Mouse (Mus musculus): Measurements from ENCODE around the gene Ppcdc.
"Not testable (repeated sequence)": the region's sequence is repeated elsewhere in the genome, so short reads cannot be mapped to it uniquely, and the experiment has no call there.

Ppcdc gene

DNA sequence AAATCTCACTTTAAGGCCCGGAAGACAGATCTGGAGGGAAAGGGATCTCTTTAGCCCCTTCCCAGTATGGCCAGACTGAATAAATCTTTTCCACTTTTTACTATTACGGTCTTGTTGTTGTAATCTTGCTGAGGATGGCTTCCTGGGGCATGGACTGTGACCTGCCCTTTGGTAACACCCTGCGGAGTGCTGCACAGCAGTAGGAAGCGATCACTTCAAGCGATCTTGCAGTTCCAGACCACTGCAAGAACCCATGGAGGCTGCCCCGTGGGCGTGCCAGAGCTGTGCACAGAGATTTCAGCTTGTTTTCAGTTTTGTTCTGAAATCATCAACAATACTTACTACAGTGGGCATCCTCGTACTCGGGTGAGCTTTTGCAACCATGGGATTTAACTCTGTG is 8.7 kb downstream of the Ppcdc start:
- no peak for DNase-seq (ENCODE audit: inconsistent ontology term)

DNA sequence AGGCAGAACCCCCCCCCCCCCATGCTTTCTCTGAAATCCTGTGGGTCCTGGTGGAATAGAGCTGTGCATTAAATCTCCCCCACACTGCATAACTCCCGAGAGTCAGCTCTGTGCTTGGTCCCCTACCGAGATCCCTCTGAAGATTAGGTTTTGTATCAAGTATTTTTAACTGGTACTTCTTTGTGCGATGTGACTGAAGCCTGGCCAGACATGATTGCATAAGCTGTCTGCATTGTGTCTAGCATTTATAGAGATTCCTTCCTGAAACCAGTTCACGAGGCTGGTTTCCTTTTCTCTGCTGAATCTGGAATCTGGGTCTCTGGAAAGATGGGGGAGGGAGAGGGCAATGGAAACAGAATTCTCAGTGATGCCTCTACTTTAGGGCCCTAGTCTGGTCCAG is 11.5 kb downstream of the Ppcdc start:
- peak; percentile 72 for DNase-seq (ENCODE audit: inconsistent ontology term)

DNA sequence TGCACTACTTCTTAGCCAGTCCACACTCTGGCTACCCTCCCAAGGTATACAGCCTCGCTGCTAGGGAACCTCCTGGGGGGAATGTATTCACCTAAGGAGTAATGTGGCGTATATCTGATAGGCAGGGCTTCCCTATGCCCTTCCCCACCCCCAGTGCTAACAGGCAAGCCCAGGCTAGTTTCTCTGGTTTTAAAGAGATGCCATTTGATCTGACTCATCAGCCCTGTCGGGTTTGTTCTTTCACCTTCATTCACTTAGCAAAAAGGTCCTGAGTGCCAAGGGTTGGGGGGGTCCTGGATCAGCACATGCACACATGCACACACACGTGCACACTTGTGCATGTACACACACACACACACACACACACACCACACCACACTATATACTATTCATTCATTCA is 12.0 kb downstream of the Ppcdc start:
- peak; percentile 85 for DNase-seq (ENCODE audit: inconsistent ontology term)

DNA sequence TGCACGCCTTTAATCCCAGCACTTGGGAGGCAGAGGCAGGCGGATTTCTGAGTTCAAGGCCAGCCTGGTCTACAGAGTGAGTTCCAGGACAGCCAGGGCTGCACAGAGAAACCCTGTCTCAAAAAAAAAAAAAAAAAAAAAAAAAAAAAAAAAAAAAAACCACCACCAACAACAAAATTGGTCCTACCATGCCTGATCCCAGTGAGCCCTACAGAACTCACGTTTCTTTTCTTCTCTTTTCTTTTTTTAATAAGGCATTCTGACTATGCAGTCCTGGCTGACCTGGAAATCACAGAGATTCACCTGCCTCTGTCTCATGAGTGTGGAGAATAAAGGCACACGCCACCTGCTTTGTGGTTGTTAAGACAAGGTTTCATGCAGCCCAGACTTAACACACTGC is 12.8 kb downstream of the Ppcdc start:
- DNase-seq (ENCODE audit: inconsistent ontology term) = not testable (repeated sequence)

- DNase-seq (ENCODE audit: inconsistent ontology term) = peak; percentile 40
These were observed 14.8 kb downstream of the Ppcdc start for GRCm38 (mm10) chr9:57425116-57425515.

GRCm38 (mm10) chr9:57424066-57424465 is 15.9 kb downstream of the Ppcdc start:
- DNase-seq (ENCODE audit: inconsistent ontology term) = no peak

GRCm38 (mm10) chr9:57421688-57422111 is 18.2 kb downstream of the Ppcdc start:
- no peak for DNase-seq (ENCODE audit: inconsistent ontology term)

DNA sequence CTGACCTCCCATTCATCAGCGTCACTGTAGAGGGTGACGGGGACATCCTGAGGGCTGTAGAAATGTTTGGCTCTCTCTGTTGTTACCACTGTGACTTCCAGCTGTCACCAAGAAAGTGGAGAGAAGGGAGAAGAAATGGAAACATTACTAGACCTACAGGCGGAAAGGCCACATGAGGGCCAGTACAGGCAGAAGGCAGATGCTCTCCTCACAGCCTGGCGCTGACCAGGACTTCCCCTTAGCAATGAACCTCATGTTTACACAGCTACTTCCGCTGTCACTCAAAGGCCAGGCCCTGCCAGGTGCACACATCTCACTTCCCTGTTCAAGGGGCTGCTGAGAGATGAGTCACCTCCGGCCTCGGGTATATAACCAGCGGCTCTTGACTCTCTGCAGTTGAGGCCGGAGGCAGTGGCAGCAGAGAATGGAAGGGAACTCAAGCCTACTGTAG is 18.8 kb downstream of the Ppcdc start:
- DNase-seq (ENCODE audit: inconsistent ontology term) = no peak

DNA sequence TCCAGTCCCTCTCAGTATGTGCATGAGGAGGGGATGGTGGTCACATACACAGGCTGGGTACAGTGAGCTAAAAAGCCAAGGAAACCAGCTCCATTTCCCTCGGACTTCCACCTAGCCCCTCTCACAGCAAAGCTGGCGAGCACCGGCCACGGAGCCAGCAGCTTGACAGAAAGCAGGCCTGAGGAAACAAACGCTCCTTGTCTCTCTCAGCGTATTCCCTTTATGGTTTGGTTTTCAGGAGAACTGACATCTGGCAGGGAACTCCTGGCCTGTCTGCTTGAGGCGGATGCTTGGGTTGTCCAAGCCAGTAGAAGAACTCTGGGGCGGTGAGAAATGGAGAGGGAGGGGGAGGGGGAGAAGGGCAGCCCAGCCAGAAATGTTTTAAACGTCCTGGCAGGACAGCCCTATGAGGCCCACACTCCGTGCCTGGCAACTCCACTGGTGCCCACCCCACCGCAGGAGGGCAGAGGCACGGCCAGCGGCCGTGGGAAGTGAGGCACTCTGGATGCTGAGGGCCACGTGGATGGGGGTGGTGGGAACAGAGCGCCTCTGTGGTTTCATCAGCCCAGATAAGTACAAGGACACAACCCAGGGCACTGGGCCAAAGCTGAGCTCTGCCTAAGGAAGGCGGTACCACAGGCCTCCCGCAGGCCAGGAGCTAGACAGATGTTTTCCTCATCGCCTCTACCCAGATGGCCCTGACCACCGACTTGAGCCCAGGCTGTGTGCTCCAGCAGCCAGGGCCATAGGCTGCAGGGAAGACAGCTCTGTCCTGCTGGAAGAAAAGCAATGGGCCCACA is 19.4 kb downstream of the Ppcdc start:
- DNase-seq (ENCODE audit: inconsistent ontology term) = peak; percentile 91

GRCm38 (mm10) chr9:57419521-57420267 is 20.2 kb downstream of the Ppcdc start:
- DNase-seq (ENCODE audit: inconsistent ontology term) = no peak

DNA sequence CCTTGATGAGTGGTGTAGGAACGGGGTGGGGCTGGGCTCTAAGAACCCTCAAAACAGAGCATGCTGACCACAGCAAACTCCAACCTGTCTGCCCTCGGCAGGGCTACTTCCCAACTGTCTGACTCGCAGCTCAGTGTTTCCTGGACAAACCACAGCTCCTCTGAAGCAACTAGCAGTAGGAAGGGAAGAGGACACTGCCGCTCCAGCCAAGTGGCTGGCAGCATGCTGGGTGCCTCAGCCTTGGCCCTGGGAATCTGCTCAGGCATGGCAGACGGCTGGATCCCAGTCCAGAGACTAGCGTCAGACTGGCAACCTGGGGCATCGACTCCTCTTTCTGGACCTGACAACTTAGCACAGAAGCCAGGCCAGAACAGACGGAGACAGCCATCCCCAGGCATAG is 22.6 kb downstream of the Ppcdc start:
- DNase-seq (ENCODE audit: inconsistent ontology term) = peak; percentile 22

DNA sequence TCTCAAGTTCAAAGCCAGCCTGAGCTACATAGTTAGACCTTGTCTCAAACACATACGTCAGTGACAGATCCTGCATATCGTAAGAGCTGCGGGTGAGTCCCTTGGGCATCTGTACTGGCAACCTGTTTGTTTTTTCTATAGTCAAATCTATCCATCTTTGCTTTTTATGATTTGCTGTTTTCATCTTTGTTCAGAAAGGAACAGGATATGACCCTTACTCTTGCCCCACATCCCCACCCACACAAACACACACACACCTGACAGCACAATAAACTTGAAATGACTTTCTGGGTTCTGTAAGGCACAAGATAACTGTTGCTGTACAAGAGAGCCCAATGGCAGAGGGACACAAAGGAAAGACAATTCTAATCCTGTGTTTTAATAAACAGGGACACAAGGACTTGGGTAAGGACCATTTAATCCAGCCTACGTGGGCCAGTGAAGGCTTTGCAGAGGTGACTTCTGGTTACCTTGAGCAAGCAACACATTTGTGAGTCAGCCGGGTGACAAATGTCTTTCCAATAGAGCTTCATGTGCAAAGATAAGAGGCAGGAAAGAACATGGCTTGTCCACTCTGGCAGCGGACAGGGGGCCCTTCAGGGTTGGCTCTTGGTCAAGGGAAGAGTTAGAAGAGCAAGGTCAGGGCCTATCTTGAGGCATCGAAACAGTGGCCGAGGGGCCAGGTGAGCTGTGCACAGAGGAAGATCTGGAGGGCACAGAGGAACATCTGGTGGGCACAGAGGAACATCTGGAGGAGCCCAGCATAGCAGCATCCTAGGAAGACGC is 32.6 kb downstream of the Ppcdc start:
- no peak for DNase-seq (ENCODE audit: inconsistent ontology term)

DNA sequence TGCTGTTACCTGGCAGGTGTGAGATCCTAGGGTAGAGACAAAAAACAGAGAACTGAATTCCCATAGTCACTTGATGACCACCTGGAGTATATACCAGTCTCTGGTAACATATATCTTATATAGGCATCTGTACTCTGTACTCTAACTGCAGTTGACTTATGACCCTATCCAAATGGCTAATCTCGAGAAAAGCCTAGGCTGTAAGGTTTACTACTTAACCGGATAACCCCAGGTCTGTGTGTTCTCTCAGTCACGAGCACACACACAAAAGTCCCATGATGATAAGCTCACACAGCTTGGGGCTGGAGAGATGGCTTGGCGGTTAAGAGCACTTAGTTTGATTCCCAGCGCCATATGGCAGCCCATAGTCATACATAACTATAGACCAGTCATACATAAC is 33.5 kb downstream of the Ppcdc start:
- DNase-seq (ENCODE audit: inconsistent ontology term) = no peak

DNA sequence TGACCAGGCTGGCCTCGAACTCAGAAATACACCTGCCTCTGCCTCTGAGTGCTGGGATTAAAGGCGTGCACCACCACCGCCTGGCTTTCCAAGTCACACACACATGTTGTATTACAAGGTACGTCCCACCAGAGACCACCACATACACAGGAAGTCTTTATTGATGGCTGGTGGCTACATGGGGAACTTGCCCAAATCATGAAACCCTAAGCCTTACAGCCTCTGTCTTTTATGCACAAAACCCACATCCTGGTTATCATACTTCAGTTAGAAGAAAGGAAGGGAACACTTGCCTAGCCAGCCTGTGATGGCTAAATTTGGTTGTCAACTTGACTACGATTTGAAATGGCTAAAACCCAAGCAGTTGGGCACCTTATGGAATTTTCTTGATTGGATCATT is 35.9 kb downstream of the Ppcdc start:
- DNase-seq (ENCODE audit: inconsistent ontology term) = no peak

DNA sequence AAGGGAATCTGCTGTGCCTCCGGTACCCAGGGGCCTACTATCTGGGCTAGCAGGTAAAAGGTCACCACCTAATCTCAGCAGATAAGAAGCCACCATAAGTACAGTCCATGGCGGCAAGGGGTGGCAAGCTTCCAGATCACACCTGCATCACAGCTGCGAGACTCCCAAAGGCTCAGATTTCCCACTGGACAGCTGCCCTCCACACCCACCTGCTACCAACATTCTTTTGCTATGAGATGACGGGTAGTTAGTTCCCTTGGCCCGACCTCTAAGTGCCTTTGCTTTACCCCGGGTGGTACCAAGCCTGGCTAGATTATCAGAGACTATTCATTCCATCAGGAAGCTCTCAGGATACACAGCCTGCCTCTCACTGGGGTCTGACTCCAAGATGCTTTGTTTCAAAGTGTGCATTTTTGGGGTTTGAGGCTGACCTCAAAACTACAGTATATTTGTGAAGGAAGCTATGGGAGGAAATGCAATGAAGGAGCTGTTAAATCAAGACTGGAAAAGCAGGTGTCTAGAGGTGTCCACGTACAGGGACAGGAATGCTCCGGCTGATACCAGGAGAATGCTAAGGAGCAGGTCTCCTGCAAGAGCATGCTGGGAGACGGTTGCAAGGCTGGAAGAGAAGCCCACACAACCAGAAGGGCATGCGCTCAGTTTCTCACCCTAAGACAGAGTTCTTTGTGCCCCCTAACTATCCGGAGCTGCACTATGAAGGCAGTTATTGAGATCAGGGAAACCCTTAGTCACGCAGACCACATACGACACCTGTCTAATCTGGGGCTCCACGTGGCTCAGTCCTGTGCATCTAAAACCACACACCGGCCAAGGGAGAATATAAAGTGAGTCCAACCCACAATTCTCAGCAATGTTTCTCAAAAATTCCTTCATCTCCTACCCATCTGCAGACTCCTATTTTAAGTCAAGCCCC is 37.3 kb downstream of the Ppcdc start:
- DNase-seq (ENCODE audit: inconsistent ontology term) = no peak

GRCm38 (mm10) chr9:57398773-57399172 is 41.2 kb downstream of the Ppcdc start:
- DNase-seq (ENCODE audit: inconsistent ontology term) = no peak

- DNase-seq (ENCODE audit: inconsistent ontology term) = no peak
These were observed 47.0 kb downstream of the Ppcdc start for GRCm38 (mm10) chr9:57392892-57393291.

GRCm38 (mm10) chr9:57390869-57391268 is 49.1 kb downstream of the Ppcdc start:
- no peak for DNase-seq (ENCODE audit: inconsistent ontology term)

DNA sequence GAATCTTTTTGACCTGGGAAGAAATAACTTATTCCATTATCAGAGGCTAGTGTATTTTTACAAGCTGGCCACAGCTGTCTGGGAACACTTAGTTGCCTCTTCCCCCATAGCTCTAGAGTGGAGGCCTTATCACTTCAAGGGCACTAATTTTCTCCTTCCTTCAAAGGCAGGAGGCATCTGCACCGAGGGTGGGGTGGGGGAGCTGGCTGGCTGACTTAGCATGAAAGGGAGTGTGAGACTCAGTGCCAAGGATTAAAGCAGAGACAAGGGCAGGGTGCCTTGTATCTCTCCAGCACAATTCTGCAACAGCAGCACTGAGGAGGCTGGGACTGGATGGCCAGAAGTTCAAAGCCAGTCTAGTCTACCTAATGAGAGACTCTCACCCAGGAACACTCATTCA is 50.8 kb downstream of the Ppcdc start:
- DNase-seq (ENCODE audit: inconsistent ontology term) = no peak

GRCm38 (mm10) chr9:57386926-57387325 is 53.0 kb downstream of the Ppcdc start:
- no peak for DNase-seq (ENCODE audit: inconsistent ontology term)

GRCm38 (mm10) chr9:57384621-57385020 is 55.3 kb downstream of the Ppcdc start:
- no peak for DNase-seq (ENCODE audit: inconsistent ontology term)

Data from Muller cell, postnatal 12 days (primary cell).